Mouse (Mus musculus): ENCODE data around the gene Mepce. TPM values are rescaled to one million over a fixed set of nuclear protein-coding genes. Genes with fewer than 3 reads are reported as not detected.

Mepce gene
- total and polyA plus RNA-seq, 2 experiments from 2014 or later = 18.3 to 47.7 TPM

DNA sequence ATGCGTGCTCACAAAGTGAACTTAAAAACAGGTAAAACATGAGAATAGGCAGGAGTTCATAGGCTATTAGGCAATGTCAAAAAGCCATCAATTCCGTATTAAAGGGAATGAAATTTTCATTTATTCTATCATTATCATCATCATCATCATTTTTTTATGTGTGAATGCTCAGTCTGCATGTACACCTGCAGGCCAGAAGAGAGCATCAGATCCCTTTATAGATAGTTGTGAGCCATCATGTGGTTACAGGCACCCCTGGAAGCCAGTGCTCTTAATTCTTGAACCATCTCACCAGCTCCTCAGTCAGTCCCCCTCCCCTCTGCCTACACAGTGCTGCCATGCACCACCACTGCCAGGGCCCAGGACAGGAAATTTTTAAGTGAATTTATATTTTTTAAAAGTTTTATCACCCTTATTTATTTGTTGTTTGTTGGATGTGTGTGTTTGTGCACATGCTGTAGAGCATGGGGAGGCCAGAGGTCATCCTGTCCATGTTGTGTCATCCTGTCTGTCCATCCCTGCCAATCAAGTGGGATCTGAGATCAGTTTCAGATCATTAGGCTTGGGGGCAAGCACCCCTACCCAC, 1.6 kb upstream of the Mepce start:
- ATAC-seq = no peak

DNA sequence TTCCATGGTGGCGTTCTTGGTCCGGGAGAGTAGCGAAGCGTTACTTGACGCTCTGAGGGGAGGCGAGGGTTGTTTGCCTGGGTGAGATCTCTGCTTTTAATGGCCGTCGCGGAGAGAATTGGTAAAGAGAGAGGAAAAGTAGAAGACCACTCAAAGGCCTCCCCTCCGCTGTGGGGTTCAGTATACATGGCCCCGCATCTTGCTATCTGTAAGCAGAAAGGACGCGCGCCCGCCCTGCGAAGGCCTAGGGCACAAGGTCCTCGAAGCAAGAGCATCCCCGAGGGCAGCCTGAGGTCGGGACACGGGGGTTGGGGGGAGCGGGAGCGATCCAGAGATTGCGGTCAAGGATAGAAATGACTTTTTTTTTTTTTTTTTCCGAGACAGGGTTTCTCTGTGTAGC, 716 bp upstream of the Mepce start:
- no peak overlapping the region for H3K9ac ChIP-seq
- no peak for DNase-seq
- WGBS = 75% methylated on average over 24 of the region's 24 CpGs

More for the DNA sequence above, 1.6 kb upstream of the Mepce start:
- 96% methylated on average over 2 of the region's 2 CpGs for WGBS
- Histone ChIP-seq H3K9ac (no peak overlapping the region), H3K36me3 (ENCODE audit: insufficient read depth) (peaks cover 9% of the 10 kb centered on the region; the same call in 1 of the 2 replicates), H3K27me3 (ENCODE audit: insufficient read depth, low read length) (no peaks in the 10 kb centered on the region), H3K9me3 (ENCODE audit: low read length) (no peaks in the 10 kb centered on the region), H3K27ac (ENCODE audit: low read depth, low read length) (no peak overlapping the region), H3K4me1 (ENCODE audit: insufficient read depth) (peaks cover 13% of the 10 kb centered on the region), H3K4me3 (ENCODE audit: low read depth, low read length) (no peak overlapping the region), H3K4me2 (ENCODE audit: low read depth) (no peak overlapping the region)
- DNase-seq = no peak
- 0 out of 2 replicates have a peak, but pooled peaks have one; percentile 12 for TF ChIP-seq CTCF (IDR thresholded peaks at IDR 0.05; ENCODE audit: low read depth)

DNA sequence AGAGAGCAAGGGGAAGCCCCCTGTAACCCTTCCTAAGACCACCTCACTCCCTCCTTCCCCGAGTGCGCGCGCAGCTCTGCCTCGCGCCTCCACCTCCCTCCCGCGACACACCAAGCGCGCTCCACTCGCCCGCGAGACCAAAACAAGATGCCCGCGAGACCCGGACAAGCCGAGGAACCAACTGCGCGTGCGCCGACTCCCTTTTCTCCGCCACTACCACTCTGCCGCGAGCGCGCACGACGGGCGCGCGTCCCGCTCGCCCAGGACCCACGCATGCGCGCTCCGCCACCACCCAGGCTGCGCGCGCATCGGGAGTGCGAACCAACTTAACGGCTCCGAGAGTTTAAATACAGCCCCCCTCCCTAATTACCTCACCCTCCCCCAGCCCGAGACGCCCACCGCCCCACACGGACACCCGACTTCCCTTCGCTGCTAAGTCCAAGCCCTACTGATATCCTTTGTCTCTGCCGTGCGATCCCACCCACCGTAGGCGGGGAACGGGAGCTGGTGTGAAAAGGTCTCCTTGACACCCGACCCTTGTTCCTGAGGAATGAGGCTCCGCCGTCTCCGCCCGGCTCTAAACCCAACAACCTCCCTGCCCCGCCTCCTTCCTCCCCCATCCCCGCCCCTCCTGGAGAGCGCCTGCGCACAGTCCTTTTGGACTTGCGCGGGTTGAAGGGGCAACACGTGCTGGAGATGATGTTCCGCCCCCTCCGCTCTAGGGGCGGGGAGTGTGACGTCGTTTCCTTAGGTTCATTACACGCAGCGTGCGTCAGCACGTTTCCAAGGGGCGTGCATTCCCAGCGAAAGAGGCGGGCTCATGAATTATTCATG, 1.1 kb downstream of the Mepce start:
- Histone ChIP-seq H3K9me3 (ENCODE audit: low read length) (no peaks in the 10 kb centered on the region), H3K36me3 (ENCODE audit: insufficient read depth) (peaks cover 34% of the 10 kb centered on the region), H3K4me3 (ENCODE audit: low read depth, low read length) (peak overlapping the region; percentile 68), H3K4me2 (ENCODE audit: low read depth) (peak overlapping the region; percentile 69), H3K9ac (peak overlapping the region; percentile 88), H3K27ac (ENCODE audit: low read depth, low read length) (peak overlapping the region; percentile 97), H3K4me1 (ENCODE audit: insufficient read depth) (peaks cover 27% of the 10 kb centered on the region), H3K27me3 (ENCODE audit: insufficient read depth, low read length) (no peaks in the 10 kb centered on the region)
- ATAC-seq = peak; percentile 90
- peak; percentile 100 for DNase-seq
- TF ChIP-seq CTCF (IDR thresholded peaks at IDR 0.05; ENCODE audit: low read depth) = no peak
- under 1% methylated on average over 79 of the region's 79 CpGs for WGBS

More for the DNA sequence above, 716 bp upstream of the Mepce start:
- TF ChIP-seq CTCF (IDR thresholded peaks at IDR 0.05; ENCODE audit: low read depth) = no peak
- no peak for ATAC-seq
- H3K9me3 ChIP-seq (ENCODE audit: low read length) = no peaks in the 10 kb centered on the region
- no peak overlapping the region for H3K27ac ChIP-seq (ENCODE audit: low read depth, low read length)
- peaks cover 15% of the 10 kb centered on the region for H3K36me3 ChIP-seq (ENCODE audit: insufficient read depth)
- H3K4me1 ChIP-seq (ENCODE audit: insufficient read depth) = peaks cover 21% of the 10 kb centered on the region
- H3K4me2 ChIP-seq (ENCODE audit: low read depth) = peak overlapping the region; percentile 69
- H3K27me3 ChIP-seq (ENCODE audit: insufficient read depth, low read length) = no peaks in the 10 kb centered on the region
- peak overlapping the region; percentile 68 for H3K4me3 ChIP-seq (ENCODE audit: low read depth, low read length)

DNA sequence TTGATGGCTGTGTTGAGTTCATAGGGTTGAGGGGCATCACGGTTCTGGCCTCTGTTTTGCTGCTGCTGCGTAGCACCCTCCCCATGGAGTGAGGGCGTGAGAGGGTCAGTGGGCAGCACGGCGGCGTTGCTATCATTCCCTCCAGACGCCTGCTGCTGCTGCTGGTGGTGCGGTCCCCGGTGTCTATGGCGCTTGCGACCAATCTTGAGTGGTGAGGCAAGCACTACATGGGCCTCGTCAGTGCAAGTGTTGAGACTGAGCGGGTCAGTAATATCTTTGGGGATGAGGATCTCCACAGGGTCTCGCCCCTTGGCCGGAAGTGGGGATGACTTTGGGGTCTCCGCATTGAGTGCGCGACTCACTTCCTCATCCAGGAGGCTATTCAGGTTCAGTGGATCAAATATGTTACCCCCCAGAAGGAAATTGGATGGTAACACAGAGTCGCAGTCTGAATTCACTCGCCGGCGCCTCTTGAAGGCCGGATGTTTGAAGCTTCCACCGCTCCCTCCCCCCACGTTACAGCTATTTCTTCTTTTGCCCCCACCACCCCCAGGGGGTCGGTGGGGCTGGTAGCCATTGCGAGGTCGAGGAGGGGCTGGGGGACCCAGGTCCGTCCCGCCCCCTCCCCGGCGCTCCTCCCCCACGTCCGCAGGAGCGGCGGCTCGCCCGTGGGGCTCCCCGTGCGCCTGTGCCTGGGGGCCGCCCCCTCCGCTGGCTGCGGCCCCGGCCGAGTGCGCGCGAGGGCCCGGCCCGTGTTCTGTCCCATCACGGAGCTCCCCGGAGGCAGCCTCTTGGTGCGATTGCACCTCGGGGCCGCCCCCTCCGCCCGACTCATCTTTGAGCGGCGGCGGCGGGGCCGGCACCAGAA, 2.1 kb downstream of the Mepce start:
- Histone ChIP-seq H3K36me3 (ENCODE audit: insufficient read depth) (peaks cover 39% of the 10 kb centered on the region), H3K9ac (peak overlapping the region; percentile 88), H3K27ac (ENCODE audit: low read depth, low read length) (peak overlapping the region; percentile 97), H3K4me3 (ENCODE audit: low read depth, low read length) (peak overlapping the region; percentile 68), H3K9me3 (ENCODE audit: low read length) (no peaks in the 10 kb centered on the region), H3K4me2 (ENCODE audit: low read depth) (peak overlapping the region; percentile 69), H3K27me3 (ENCODE audit: insufficient read depth, low read length) (no peaks in the 10 kb centered on the region), H3K4me1 (ENCODE audit: insufficient read depth) (peaks cover 27% of the 10 kb centered on the region)
- peak; percentile 0; the same call in 1 of the 2 replicates for ATAC-seq
- TF ChIP-seq CTCF (IDR thresholded peaks at IDR 0.05; ENCODE audit: low read depth) = no peak
- 7% methylated on average over 57 of the region's 62 CpGs for WGBS
- DNase-seq = no peak

DNA sequence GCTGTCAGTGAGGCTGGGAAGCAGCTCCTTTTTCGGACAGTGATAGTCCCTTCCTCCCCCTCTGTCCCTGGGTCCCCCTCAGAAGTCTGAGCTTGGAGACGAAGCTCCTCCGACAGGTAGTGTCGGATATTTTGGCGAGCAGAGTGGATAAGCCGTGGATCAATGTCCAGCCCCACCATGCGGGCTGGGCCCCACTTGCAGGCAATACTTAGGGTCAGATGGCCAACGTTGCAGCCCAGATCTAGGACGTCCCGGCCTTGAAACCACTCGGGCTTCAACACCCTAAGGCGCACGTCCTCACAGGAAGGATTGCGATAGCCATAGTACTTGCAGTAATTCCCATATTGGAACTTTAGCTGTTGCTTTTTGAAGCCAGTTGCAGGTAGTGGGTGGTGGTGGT, 2.9 kb downstream of the Mepce start:
- peaks cover 42% of the 10 kb centered on the region for H3K36me3 ChIP-seq (ENCODE audit: insufficient read depth)
- DNase-seq = no peak
- no peaks in the 10 kb centered on the region for H3K27me3 ChIP-seq (ENCODE audit: insufficient read depth, low read length)
- ATAC-seq = no peak
- no peak overlapping the region for H3K27ac ChIP-seq (ENCODE audit: low read depth, low read length)
- H3K4me2 ChIP-seq (ENCODE audit: low read depth) = peak overlapping the region; percentile 69
- no peak for TF ChIP-seq CTCF (IDR thresholded peaks at IDR 0.05; ENCODE audit: low read depth)
- H3K4me3 ChIP-seq (ENCODE audit: low read depth, low read length) = peak overlapping the region; percentile 68
- no peaks in the 10 kb centered on the region for H3K9me3 ChIP-seq (ENCODE audit: low read length)
- peak overlapping the region; percentile 88; the same call in 1 of the 2 replicates for H3K9ac ChIP-seq
- 86% methylated on average over 14 of the region's 14 CpGs for WGBS
- peaks cover 36% of the 10 kb centered on the region for H3K4me1 ChIP-seq (ENCODE audit: insufficient read depth)

DNA sequence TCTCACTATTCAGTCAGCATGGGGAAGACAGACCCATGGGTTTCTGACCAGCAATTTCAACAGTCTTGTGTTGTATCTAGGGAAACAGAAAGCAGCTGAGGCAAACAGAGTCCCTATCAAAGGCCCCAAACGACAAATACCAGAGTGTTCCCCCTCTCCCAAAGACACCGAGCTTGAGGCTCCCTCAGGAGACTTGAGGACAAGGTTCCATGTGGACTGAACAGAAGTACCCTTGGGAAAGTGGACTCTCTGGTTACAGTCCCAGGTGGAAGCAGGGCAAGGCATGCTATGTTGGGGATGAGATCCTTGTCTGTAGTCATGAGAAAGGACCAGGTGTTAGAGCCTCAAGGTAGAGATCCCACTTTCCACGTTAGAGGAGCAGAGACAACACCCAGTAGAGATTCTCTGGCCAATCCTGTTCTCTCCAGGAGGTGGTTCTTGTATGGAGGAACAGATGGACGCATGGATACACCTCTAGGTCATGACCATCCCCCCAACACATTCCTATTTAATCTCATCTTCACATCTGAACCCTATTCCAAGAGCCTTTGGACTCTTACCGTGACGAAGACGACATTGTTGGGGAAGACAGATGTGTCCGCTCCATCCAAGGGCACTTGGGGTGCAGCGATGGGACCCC, 3.4 kb downstream of the Mepce start:
- TF ChIP-seq CTCF (IDR thresholded peaks at IDR 0.05; ENCODE audit: low read depth) = no peak
- WGBS = 69% methylated on average over 9 of the region's 9 CpGs
- peak overlapping the region; percentile 69 for H3K4me2 ChIP-seq (ENCODE audit: low read depth)
- 0 out of 2 replicates have a peak overlapping the region, but pooled peaks have one; percentile 7 for H3K4me3 ChIP-seq (ENCODE audit: low read depth, low read length)
- peaks cover 42% of the 10 kb centered on the region for H3K36me3 ChIP-seq (ENCODE audit: insufficient read depth)
- H3K27ac ChIP-seq (ENCODE audit: low read depth, low read length) = no peak overlapping the region
- H3K4me1 ChIP-seq (ENCODE audit: insufficient read depth) = peaks cover 36% of the 10 kb centered on the region
- no peaks in the 10 kb centered on the region for H3K9me3 ChIP-seq (ENCODE audit: low read length)
- no peaks in the 10 kb centered on the region for H3K27me3 ChIP-seq (ENCODE audit: insufficient read depth, low read length)
- DNase-seq (no peak), ATAC-seq (no peak)
- peak overlapping the region; percentile 25 for H3K9ac ChIP-seq

Measured in forebrain, postnatal 0 days (tissue).